Mouse (Mus musculus) lung, adult 2 months (tissue): ENCODE measurements around the gene Olfr417.

Source experiments
- CTCF ChIP-seq: fragments of 200-500 bp; IDR thresholded peaks from 2 replicates; pipeline ENCODE4 v1.5.1; 2011; ENCODE audit warnings: mild to moderate bottlenecking, low read length, control low read depth; ENCODE audit not compliant: insufficient read depth
- POLR2A ChIP-seq: fragments of 200-500 bp; IDR thresholded peaks from 2 replicates; pipeline ENCODE4 v1.6.1; 2011; ENCODE audit warnings: low read depth, mild to moderate bottlenecking, control low read depth, low read length, borderline replicate concordance; ENCODE audit errors: extremely low read depth

DNA sequence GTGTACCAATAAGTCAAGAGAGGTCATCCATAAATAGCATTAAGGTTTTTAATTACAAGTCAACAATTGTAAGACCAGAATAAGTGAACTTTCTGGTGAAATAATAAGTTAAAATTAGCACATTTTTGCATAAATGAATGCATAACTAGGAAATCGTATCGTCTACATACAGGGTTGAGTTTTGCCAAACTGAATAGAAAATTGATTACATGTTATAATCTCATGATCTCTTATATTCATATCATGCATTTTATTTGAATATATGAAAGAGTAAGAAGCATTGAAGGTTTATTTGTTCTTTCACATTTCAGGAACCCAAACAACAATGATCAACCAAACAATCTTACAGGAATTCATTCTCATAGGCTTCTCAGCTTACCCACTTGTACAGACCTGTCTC lies 25.8 kb downstream of the Olfr417 start, which contains the start of gene Olfr248:
- TF ChIP-seq CTCF (no peak), POLR2A (no peak)
